Mouse (Mus musculus) spleen, postnatal 36 days (tissue): ENCODE data around the gene Zbtb9.

ENCODE experiments used
- DNase-seq, 2 experiments: peaks; one replicate each; pipeline ENCODE4 v3.0.0; 2022; ENCODE audit warnings: low spot score in 2 of 2, mixed read lengths in 1 of 2

The Zbtb9 gene

DNA sequence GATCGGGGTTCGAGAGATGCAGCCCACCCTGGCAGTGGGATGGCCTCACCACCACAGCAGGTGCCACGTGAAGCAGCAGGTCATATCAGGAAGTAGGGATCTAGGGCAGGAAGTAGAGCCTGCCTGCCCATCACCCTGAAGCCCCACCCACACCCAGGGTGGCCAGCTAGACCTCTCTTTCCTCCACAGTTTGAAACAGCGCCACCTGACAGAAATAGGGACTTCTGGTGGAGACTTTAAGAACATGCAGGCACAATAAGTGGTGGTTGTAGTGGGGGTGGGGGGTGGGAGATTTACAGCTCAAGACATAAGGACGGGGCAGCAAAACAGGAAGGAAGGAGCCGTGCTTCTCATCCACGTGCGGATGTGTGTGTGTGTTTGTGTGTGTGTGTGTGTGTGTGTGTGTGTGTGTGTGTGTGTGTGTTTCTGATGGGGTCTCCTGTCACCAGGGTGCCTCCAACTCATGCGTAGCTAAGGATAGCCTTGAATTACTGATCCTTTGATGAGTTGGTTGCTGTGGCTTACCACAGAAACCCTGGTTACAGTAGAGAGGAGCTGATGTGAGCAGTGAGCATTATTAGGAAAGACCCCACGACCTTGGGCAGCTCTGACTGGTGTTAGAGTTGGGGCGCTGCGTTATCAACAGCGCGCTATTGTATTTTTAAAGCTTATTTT, 39.2 kb downstream of the Zbtb9 start:
- peak; percentile 80 to 84 for DNase-seq

DNA sequence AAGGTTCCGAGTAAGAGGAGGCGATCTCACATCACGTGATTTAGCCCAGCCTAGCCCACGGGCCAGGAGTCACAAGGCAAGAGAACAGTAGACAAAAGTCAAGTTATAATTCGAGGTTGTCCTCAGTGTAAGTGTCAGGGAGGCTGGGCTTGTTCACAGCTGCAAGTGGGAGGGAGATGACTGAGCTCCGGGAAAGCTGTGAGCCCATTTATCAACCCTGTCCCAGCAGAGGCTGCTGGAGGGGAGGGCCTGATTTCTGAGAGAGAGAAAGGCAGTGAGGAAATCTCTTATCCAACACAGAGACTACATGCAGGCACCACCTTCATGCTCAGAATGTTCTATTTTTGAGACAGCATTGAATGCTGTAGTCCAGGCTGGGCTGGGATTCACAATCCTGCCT, 39.9 kb downstream of the Zbtb9 start:
- no peak for DNase-seq

DNA sequence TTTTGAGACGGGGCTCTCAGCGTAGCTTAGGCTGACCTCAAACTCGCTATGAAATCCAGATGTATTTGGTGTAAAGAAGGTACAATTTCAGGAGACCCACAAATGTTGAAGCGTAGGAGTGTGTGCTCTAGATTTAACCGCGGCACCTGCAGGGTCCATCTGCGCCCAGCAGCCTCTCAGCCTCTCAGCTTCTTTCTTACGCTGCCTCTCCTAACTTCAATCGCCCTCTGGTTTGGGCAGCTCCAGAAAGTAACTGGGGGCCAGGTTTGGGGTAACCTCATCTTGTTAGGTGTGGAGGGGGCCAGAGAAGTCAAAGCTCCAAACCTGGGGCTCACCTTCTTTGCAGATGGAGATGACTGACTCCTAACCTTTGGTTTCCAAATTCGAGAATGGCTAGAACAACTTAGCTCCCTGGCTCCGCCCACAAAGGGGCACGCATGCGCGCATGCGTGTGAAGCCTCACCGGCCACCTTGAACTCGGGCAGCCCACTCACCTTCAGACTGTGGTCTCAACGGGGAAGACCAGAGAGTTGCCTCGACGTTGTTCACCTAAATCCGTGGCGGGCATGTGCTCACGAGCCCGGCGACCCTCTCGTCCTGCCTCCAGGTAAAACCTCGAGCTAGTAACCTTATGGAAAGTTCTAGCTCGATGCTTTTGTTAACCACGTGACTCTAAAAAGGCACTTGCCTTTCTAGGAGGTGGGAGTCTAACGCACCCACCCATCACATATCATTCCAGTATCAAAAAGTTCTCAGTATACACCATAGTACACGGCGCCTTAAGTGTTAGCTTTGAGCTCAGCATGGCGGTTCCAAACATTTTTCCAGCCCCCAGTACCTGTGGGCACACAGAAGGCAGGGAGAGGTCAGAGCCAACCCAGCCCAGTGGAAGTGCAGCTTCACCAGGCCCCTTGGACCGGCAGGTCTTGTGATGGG, 44.9 kb downstream of the Zbtb9 start:
- DNase-seq: peak; percentile 82 to 87

DNA sequence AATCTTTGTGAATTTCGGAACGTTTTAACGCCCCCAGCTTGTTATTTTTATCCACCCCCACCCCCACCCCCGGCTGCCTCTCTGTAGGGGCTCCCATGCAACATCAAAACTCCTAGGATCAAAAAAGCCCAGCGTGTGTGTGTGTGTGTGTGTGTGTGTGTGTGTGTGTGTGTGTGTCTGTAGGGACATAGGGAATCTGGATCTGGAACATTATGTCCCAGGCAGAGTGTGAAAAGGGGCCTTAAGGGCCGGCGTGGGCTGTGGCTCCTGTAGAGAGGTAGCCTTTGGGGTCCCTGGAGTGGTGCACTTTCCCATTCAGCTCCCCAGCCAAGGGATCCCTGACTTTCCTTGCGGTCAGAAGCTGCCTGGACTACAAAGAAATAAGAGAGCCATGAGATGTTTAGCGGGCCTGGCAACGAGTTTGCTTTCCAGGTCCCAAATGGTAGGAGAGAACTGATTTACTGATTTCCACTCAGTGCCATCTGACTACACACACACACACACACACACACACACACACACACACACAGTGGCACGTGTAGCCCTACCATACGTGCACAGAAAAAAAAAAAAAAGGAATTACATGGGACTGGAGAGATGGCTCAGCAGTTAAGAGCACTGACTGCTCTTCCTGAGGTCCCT, 45.7 kb downstream of the Zbtb9 start:
- no peak for DNase-seq

DNA sequence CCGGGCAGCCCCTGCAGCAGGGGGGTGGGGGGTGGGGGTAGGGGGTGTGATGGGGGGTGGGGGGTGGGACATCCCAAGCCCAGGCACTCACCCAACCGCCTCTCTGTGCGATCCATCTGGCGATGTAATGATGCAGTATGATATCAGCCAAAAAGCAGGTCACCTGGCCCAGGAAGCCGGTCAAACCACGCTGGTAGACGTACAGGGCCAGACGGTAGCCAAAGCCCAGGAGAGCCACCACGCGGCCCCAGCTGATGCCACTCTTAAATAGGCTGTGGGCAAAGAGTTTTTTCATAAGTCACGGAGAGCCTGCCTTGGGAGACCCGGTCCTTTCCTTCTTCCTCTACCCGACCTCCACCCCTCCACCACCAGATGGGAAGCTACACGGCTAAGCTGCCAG, 48.1 kb downstream of the Zbtb9 start:
- DNase-seq: no peak

DNA sequence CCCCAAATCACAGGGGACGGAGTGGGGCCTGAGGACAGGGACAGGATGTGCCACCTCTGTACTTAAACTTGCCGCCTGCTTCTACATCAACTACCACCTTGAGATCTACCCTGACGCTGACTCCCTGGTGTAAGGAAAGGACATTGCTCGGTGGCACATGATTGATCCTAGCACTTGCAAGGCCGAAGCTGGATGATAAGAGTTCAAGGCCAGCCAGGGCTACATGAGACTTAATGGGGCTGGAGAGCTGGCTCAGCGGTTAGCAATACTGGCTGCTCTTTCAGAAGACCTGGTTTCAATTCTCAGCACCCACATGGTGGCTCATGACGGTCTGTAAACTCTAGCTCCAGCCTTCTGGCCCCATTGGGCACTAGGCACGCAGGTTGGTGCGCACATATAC, 48.8 kb downstream of the Zbtb9 start:
- no peak for DNase-seq

DNA sequence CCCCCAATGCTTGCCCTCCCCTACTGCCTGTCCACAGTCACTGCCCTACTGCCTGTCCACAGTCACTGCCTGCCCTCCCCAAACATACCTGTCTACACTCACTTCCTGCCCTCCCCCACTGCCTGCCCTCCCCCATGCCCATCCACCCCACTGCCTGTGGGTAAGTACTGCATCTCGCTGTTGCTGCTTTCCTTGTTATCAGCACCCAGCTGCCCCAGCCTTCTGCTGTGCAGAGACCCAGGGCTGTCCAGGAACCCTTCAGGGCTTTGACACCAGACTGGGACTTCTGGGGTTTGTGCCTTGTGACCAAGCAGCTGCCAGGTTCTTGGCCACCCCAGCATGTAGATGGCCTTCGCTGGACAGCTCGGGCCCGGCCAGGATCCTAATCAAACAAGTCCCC, 50.4 kb downstream of the Zbtb9 start:
- DNase-seq: no peak

DNA sequence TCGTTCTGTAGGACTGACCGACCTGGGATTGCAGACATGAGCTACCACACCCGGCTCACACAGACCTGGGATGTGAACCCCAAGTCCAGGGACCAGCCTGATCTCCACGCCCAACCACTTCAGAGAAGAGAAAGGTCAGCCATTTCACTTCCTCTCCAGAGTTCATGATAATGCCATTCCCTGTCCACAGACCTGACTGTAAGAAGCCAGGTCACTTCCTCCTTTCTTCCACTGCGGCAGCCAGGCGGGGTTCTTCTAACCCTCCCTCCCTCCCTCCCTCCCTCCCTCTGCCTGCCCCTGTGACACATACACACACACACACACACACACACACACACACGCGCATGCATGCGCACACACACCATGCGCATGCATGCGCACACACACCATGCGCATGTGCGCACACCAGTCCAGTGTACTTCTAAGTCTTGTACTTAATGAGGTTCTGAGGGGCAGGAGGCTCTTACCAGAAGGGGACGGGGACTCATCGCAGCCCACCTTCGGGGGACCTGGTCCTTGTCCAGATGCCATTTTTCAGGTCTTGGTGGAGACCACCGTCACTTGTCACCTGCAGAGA, 52.4 kb downstream of the Zbtb9 start:
- peak; percentile 34 to 49 for DNase-seq

DNA sequence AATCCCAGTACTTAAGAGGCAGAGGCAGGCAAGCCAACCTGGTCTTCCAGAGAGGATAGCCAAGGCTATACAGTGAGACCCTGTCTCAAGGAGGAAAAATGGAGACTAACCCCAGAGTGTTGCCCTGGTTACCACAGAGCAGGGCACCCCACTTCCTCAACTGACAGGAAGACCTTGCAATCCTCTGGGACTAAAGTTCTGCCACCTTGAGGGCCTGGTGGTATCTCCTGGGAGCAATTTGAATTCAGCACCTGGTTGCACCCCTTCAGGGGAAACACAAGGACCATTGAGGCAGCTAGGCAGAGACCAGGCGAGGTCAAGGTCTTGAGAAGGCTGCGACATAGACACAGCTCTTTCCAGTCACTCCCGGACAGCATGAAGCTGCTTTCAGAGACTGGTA, 53.0 kb downstream of the Zbtb9 start:
- DNase-seq: peak; percentile 33 to 46

DNA sequence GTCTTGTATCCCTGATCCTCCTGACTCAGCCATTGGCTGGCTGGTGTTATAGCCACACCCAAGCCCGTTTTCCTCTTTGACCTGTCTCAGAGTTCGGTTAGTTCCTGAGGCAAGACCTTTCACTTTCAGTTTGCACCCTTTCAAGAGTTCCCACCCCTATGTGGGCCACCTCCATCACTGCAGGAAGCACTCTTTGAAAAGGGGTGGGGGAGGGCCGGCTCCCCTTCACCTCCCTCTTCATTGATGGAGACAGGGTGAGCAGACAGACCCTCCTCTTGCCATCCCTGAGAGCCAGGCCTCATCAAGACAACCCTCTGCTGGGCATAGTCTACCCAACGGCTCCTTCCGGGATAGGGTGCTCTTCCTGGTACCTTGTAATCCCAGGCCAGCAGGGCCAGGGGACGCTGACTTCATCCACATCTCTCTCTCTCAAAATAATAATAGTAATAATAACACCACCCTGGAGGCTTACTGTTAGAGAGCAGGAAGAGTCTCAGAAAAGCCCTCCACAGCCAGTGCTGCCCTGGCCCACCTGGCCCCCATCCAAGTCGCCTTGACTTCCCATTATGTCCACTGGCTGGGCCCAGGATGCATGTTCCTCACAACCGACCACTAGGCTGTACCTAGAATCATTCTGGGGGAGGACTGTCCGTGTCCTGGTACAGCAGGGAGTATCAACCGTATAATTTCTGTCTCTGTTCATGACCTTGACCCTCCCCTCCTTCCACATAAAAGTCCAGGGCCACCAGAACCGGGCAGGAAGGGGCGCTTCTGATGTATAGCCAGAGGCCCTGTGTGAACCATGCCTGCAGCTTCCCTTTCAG, 54.7 kb downstream of the Zbtb9 start:
- peak; percentile 72 to 76 for DNase-seq

DNA sequence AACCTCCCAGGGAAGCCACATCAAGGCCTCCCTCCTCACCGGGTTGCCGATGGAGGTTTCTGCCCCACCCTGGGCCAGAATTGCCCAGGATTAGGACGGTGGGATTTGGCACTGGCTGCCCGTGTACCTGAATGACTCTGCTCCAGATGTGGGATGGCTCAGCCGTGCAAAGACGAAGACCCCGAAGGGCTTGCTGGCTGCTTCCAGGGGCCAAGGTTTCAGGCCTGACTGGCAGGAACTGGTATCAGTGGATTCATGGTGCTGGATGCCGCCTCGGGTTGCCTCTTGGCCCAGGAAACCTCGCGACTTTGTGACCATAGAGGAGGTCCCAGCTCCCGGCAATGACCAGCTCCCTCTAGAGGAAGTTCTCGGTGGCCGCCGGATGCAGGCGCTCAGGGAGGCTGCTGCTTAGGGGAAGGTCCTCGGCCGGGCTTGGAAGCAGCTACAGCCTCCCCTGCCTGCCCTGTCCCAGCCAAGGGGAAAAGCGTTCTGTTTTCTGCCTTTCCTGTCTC, 55.4 kb downstream of the Zbtb9 start:
- peak; percentile 89 to 91 for DNase-seq

DNA sequence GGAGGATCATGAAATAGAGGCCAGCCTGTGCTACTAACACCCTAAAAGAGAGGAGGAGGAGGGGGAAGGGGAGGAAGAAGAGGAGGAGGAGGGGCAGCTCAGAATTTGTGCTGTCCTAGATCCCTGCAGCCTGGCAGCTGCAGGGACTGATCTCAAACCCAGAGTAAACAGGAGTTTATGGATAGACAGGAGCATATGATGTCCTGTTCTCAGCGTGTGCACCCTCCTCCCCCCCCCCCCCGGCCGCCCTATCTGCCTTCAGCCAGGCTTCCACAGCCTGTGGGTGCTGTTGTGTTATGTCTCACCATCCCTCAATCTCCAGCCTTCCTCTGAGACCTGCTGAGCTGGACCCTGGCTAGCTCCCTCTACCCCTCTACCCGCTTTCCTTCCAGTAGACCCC, 55.9 kb downstream of the Zbtb9 start, which contains the start of gene Bak1:
Gene Bak1, minus strand, starts transcription at position 101 of the 400 bp plus-strand sequence.
- no peak for DNase-seq

DNA sequence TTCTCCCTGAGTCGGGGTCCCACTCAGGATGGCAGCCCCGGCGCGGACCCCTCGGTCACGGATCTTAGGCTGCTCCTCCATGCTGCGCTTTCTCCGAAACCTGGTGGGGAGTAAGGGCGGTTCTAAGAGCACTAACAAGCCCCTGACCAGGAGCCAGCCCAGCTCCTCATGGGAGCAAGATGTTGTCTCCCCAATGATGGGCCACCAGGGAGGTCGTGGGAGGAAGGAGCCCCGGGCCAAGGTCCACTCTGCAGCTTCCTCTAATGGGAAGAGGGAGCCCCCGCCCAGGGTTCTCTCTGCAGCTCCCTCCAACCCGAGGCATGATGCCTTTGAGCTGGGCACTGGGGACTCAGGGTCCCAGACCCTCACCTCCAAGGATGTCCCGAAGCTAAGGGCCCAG, 56.5 kb downstream of the Zbtb9 start:
- DNase-seq: no peak

DNA sequence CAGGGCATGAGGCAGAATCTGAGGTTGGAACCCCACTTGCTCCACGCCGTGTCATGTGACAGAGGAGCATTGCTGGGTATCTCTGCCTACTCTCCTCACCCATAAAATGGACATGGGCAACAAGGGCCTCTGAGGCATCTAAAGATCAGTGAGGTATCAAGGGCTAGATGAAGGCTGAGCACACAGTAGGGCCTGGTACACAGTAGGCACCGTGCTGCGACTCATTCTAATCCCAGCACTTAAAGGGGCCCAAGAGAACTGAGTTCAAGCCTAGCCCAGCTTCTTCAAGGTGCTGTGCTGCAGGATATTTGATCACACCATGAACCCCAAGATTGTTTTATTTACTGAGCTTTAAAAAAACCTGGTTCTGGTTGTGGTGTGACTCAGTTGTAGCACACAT, 57.9 kb downstream of the Zbtb9 start:
- no peak for DNase-seq

DNA sequence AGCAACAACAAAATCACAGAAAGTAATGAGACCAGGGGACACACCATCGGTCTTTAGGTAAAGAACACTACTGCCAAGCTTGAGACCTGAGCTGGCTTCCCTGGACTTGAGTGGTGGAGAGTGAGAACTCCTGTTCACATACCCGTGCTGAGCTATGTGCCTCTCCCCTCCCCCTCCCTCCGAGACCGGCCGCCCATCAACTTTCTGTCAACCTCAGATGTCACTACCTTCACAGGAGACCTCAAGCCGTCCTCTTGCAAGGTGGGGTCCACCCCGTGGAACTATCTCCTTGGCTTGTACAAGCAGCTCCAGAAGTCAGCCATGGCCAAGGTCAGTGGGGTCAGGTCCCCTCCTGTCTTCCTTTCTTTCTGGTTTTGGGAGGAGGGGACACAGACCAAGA, 59.4 kb downstream of the Zbtb9 start:
- no peak for DNase-seq

DNA sequence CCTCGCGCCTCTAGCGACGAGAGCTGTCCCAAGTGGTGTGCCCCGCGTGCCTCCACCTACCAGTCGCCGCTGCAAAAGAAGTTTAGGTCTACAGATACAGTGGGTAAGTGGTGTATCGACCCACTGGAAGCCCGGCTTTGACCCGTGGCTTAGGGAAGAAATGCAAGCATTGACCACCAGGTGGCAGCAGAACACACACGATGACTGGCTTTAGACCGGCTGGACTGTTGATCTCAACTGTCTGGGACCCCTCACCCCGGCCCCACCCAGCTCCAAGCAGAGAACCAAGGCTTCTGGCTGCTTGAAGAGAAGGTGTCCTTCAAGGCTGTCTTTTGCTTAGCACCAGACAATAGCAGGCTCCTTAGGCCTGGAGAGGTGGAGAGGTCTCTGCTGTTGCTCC, 59.9 kb downstream of the Zbtb9 start:
- DNase-seq: peak; percentile 64 to 72

DNA sequence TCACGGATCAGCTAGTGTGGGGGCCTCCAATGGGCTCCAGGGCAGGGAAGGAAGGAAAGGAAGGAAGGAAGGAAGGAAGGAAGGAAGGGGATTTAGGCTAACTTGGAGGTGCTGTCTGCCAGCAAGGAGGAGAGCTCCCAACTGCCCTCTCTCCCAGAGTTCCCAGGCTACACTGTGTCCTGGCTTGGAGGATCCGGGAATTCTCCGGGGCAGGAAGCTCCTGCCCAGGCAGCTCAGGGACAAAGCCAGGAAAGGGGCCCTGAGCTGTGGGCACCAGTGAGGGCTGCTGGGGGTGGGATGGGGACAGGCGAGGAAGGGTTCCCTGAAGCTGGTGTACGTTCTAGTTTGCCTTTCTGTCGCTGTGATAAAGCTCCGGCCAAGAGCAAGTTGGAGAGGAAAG, 63.5 kb downstream of the Zbtb9 start:
- DNase-seq: no peak

DNA sequence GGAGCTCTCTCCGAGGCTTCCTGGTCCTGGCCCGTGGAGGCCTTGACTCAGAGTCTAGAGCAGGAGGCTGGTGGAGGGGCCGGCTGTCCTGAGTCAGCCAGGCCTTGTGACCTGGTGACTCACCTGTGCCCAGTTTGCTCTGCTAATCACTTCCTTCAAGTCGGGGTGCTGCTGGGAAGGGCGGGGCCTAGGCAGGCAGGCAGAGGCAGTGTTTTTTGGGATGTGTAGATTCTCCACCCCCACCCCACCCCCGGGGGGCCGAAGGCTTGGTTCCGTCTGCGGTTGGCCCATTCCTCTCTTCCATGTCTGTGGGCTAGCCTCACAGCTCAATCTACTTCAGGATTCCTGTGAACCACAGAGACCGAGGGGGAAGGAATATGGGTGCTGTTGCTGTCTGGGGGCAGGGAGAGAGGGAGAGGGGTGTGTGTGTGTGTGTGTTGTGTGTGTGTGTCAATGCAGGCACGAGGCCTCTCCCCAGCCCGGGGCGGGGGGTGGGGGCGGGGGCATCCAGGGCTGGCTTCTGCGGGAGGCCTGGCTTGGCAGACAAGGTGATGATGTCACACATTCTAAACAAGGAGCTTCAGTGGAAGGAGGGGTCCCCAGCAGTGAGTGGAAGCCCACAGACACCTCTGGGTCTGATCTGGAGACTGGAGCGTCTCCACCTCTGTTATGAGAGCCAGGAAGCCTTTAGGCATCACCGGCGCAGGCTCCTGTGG, 65.5 kb downstream of the Zbtb9 start:
- no peak for DNase-seq

DNA sequence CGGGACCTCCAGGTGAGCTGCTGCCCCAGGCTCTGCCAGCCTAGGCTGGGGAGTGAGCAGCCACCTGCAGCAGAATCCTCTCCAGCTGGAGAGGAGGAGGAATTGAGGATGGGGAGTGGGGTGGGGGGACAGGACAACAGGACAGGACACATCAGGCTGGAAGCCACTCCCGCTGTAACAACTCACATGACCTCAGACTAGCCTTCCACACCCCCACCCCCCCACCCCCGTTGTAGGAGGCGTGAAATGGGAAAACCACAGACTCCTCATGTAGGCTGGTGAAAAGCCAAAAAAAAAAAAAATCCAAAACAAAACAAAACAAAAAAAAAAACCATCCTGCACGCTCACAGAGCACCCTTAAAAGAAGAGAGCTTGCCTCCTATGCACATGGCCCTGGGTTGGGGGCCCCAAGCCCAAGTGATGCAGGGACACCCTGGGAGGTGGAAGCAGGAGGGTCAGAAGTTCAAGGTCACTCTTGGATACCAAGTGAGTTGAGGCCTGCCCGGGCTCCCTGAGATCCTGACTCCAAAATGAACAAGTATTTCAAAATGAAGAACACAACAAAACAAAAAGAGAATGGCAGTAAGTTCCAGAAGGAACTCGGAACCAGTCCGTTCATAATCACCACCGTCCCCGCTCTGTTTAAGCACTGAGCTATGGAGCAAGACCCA, 66.6 kb downstream of the Zbtb9 start:
- DNase-seq: no peak
